Comparison of ENCODE assay signal across 9 mouse cellular contexts in genomic region chr2:32939418-32939817, GRCm38 (mm10). TPM values are rescaled to one million over a fixed set of nuclear protein-coding genes. Genes with fewer than 3 reads are reported as not detected.
A peak's percentile ranks its signal among the peaks of the same experiment; 100 is the strongest.
DNase-seq lines count a peak whose midpoint lies in the region; ATAC-seq and TF ChIP-seq lines count a peak whose summit lies in the region.
"Had no signal": no experiment of that assay in that cellular context is flagged by ENCODE, and none has a peak within 500 bp of the region (broad histone marks: within the 10 kb centered on the region; RNA-seq: fewer than 3 reads in every experiment).

No protein-coding gene starts in this region.

- H3K4me1 ChIP-seq in hindbrain, embryonic 14.5 days (replicated peaks; ENCODE audit: control insufficient read depth, insufficient read depth, low read length): no peaks in the 10 kb centered on the region
- no peaks in the 10 kb centered on the region for H3K4me1 ChIP-seq in hindbrain, embryonic 12.5 days
- H3K4me1 ChIP-seq in E14TG2a.4 (replicated peaks; ENCODE audit: low read depth, low read length): peaks cover 64% of the 10 kb centered on the region
- no peaks in the 10 kb centered on the region for H3K4me1 ChIP-seq in embryonic facial prominence, embryonic 14.5 days (ENCODE audit: control insufficient read depth, insufficient read depth, low read length)
- no peaks in the 10 kb centered on the region for H3K4me1 ChIP-seq in intestine, embryonic 15.5 days (replicated peaks)

- H3K4me3 ChIP-seq in hindbrain, embryonic 14.5 days (replicated peaks; ENCODE audit: low read length): no peak overlapping the region
- H3K4me3 ChIP-seq in hindbrain, embryonic 12.5 days: no peak overlapping the region
- H3K4me3 ChIP-seq in E14TG2a.4 (replicated peaks; ENCODE audit: low read length): peak overlapping the region; percentile 37
- no peak overlapping the region for H3K4me3 ChIP-seq in embryonic facial prominence, embryonic 14.5 days (ENCODE audit: low read depth, low read length)
- H3K4me3 ChIP-seq in intestine, embryonic 15.5 days (replicated peaks): no peak overlapping the region
- H3K4me3 ChIP-seq: erythroblast, embryonic 14.5 days had no signal

- H3K27ac ChIP-seq in hindbrain, embryonic 14.5 days: no peak overlapping the region
- H3K27ac ChIP-seq in hindbrain, embryonic 12.5 days: no peak overlapping the region
- no peak overlapping the region for H3K27ac ChIP-seq in embryonic facial prominence, embryonic 14.5 days (replicated peaks; ENCODE audit: low read depth, low read length)
- H3K27ac ChIP-seq in intestine, embryonic 15.5 days: no peak overlapping the region

- no peaks in the 10 kb centered on the region for H3K27me3 ChIP-seq in hindbrain, embryonic 14.5 days (ENCODE audit: control insufficient read depth, insufficient read depth, low read length)
- no peaks in the 10 kb centered on the region for H3K27me3 ChIP-seq in hindbrain, embryonic 12.5 days
- H3K27me3 ChIP-seq in E14TG2a.4 (ENCODE audit: insufficient read depth, low read length): no peaks in the 10 kb centered on the region
- H3K27me3 ChIP-seq in embryonic facial prominence, embryonic 14.5 days (replicated peaks; ENCODE audit: control insufficient read depth, insufficient read depth, low read length): no peaks in the 10 kb centered on the region
- no peaks in the 10 kb centered on the region for H3K27me3 ChIP-seq in intestine, embryonic 15.5 days (replicated peaks)

- no peak overlapping the region for H3K9ac ChIP-seq in hindbrain, embryonic 14.5 days
- no peak overlapping the region for H3K9ac ChIP-seq in hindbrain, embryonic 12.5 days
- H3K9ac ChIP-seq in embryonic facial prominence, embryonic 14.5 days (ENCODE audit: low read depth, low read length): no peak overlapping the region
- H3K9ac ChIP-seq in intestine, embryonic 15.5 days: no peak overlapping the region

- 65% methylated on average over 5 of the region's 5 CpGs for WGBS in hindbrain, embryonic 14.5 days
- WGBS in hindbrain, embryonic 12.5 days: 65% methylated on average over 5 of the region's 5 CpGs
- 68% methylated on average over 5 of the region's 5 CpGs for WGBS in embryonic facial prominence, embryonic 14.5 days
- 81% methylated on average over 5 of the region's 5 CpGs for WGBS in intestine, embryonic 15.5 days

- H3K4me2 ChIP-seq in hindbrain, embryonic 14.5 days (replicated peaks): no peak overlapping the region
- no peak overlapping the region for H3K4me2 ChIP-seq in hindbrain, embryonic 12.5 days (replicated peaks)
- H3K4me2 ChIP-seq in embryonic facial prominence, embryonic 14.5 days (ENCODE audit: low read depth, low read length): no peak overlapping the region
- H3K4me2 ChIP-seq in intestine, embryonic 15.5 days (replicated peaks): no peak overlapping the region

- H3K9me3 ChIP-seq in hindbrain, embryonic 14.5 days (ENCODE audit: control insufficient read depth, low read length): no peaks in the 10 kb centered on the region
- no peaks in the 10 kb centered on the region for H3K9me3 ChIP-seq in hindbrain, embryonic 12.5 days (replicated peaks)
- no peaks in the 10 kb centered on the region for H3K9me3 ChIP-seq in E14TG2a.4 (ENCODE audit: low read length)
- H3K9me3 ChIP-seq in embryonic facial prominence, embryonic 14.5 days (ENCODE audit: control insufficient read depth, low read length): no peaks in the 10 kb centered on the region
- no peaks in the 10 kb centered on the region for H3K9me3 ChIP-seq in intestine, embryonic 15.5 days

- peak; percentile 58 for DNase-seq in hindbrain, embryonic 14.5 days (ENCODE audit: low spot score)
- DNase-seq in 416B (ENCODE audit: low read depth): peak; percentile 91
- DNase-seq in embryonic facial prominence, embryonic 14.5 days (ENCODE audit: low spot score): peak; percentile 42

- TF ChIP-seq CTCF in E14TG2a.4 (conservative IDR thresholded peaks at IDR 0.05; ENCODE audit: low read length): peak; percentile 60

- H3K36me3 ChIP-seq in hindbrain, embryonic 14.5 days (replicated peaks; ENCODE audit: control insufficient read depth, insufficient read depth): peaks cover 79% of the 10 kb centered on the region
- H3K36me3 ChIP-seq in hindbrain, embryonic 12.5 days: peaks cover 80% of the 10 kb centered on the region
- H3K36me3 ChIP-seq in E14TG2a.4 (ENCODE audit: insufficient read depth, low read length): peaks cover 83% of the 10 kb centered on the region
- peaks cover 69% of the 10 kb centered on the region for H3K36me3 ChIP-seq in embryonic facial prominence, embryonic 14.5 days (ENCODE audit: control insufficient read depth, insufficient read depth, low read length)
- peaks cover 13% of the 10 kb centered on the region for H3K36me3 ChIP-seq in intestine, embryonic 15.5 days

- no peak for ATAC-seq in hindbrain, embryonic 14.5 days (ENCODE audit: low FRiP score)
- ATAC-seq in hindbrain, embryonic 12.5 days (ENCODE audit: low FRiP score): no peak
- ATAC-seq in embryonic facial prominence, embryonic 14.5 days (ENCODE audit: low read depth): no peak
- ATAC-seq in megakaryocyte, adult 5-6 weeks (ENCODE audit: poor library complexity, severe bottlenecking): peak; percentile 84
- ATAC-seq in activated CD4-positive, CD25-positive, alpha-beta regulatory T cell, adult 4 months: no peak
- ATAC-seq in intestine, embryonic 15.5 days: no peak

RNA-seq across cellular contexts. Expression of gene Rpl12, which starts 21.9 kb away (rescaled TPM):
- 106 and 113 TPM in 2 replicates for polyA plus RNA-seq in hindbrain, embryonic 14.5 days (2014; fragmentation: Nextera tagmentation; extraction: Ambion mirVana)
- 101 and 114 TPM in 2 replicates for polyA plus RNA-seq in hindbrain, embryonic 12.5 days (2016; fragmentation: Nextera tagmentation; extraction: Ambion mirVana)
- 224 and 237 TPM in 2 replicates for polyA plus RNA-seq in embryonic facial prominence, embryonic 14.5 days (2014; fragmentation: Nextera tagmentation; extraction: Ambion mirVana)
- total RNA-seq in megakaryocyte, adult 5-6 weeks (2015): 1,104 and 1,138 TPM in 2 replicates
- total RNA-seq in megakaryocyte, adult 5-6 weeks (2017): 1,103 and 1,144 TPM in 2 replicates
- polyA plus RNA-seq in activated CD4-positive, CD25-positive, alpha-beta regulatory T cell, adult 4 months (2017; shearing (Covaris generic)): 100 to 1,000 TPM in 1 of 2 experiments, 10 to 100 TPM in 1; 52.9 to 648 TPM
- polyA plus RNA-seq in intestine, embryonic 15.5 days (2015; fragmentation: Nextera tagmentation; extraction: Ambion mirVana): 185 and 190 TPM in 2 replicates

RNA-seq across cellular contexts. Expression of gene Lrsam1, which starts 22.0 kb away (rescaled TPM):
- polyA plus RNA-seq in hindbrain, embryonic 14.5 days (2014; fragmentation: Nextera tagmentation; extraction: Ambion mirVana): 20.2 and 22.4 TPM in 2 replicates
- 19.0 and 22.0 TPM in 2 replicates for polyA plus RNA-seq in hindbrain, embryonic 12.5 days (2016; fragmentation: Nextera tagmentation; extraction: Ambion mirVana)
- 9.2 and 10.9 TPM in 2 replicates for polyA plus RNA-seq in embryonic facial prominence, embryonic 14.5 days (2014; fragmentation: Nextera tagmentation; extraction: Ambion mirVana)
- 3.2 and 5.5 TPM in 2 replicates for total RNA-seq in megakaryocyte, adult 5-6 weeks (2015)
- 7.2 and 10.6 TPM in 2 replicates for total RNA-seq in megakaryocyte, adult 5-6 weeks (2017)
- polyA plus RNA-seq in activated CD4-positive, CD25-positive, alpha-beta regulatory T cell, adult 4 months (2017; shearing (Covaris generic)): 1 to 10 TPM; 4.1 to 4.7 TPM
- polyA plus RNA-seq in intestine, embryonic 15.5 days (2015; fragmentation: Nextera tagmentation; extraction: Ambion mirVana): 7.2 and 7.7 TPM in 2 replicates

RNA-seq across cellular contexts. Expression of gene Slc2a8, which starts 42.5 kb away (rescaled TPM):
- polyA plus RNA-seq in hindbrain, embryonic 14.5 days (2014; fragmentation: Nextera tagmentation; extraction: Ambion mirVana): 16.3 and 17.4 TPM in 2 replicates
- 22.4 and 23.9 TPM in 2 replicates for polyA plus RNA-seq in hindbrain, embryonic 12.5 days (2016; fragmentation: Nextera tagmentation; extraction: Ambion mirVana)
- 12.2 and 15.7 TPM in 2 replicates for polyA plus RNA-seq in embryonic facial prominence, embryonic 14.5 days (2014; fragmentation: Nextera tagmentation; extraction: Ambion mirVana)
- total RNA-seq in megakaryocyte, adult 5-6 weeks (2015): 1.4 and 1.5 TPM in 2 replicates
- 0.89 and 1.8 TPM in 2 replicates for total RNA-seq in megakaryocyte, adult 5-6 weeks (2017)
- polyA plus RNA-seq in activated CD4-positive, CD25-positive, alpha-beta regulatory T cell, adult 4 months (2017; shearing (Covaris generic)): 1 to 10 TPM; 2.3 to 2.9 TPM
- 16.8 and 19.3 TPM in 2 replicates for polyA plus RNA-seq in intestine, embryonic 15.5 days (2015; fragmentation: Nextera tagmentation; extraction: Ambion mirVana)
